Mouse (Mus musculus) heart, adult 2 months (tissue): ENCODE data around the gene Pde4b.

Experiments
- EP300 ChIP-seq: fragments of 200-500 bp; IDR thresholded peaks from 2 replicates; pipeline ENCODE4 v1.6.1; 2011; ENCODE audit warnings: low read depth, low read length, control low read depth; ENCODE audit not compliant: insufficient read depth
- POLR2A ChIP-seq: fragments of 200-500 bp; IDR thresholded peaks from 2 replicates; pipeline ENCODE4 v1.6.1; 2011; ENCODE audit warnings: mild to moderate bottlenecking, low read depth, low read length, control low read depth; ENCODE audit not compliant: insufficient read depth

- TF ChIP-seq POLR2A = no peak
- TF ChIP-seq EP300 = no peak
These were observed 404.3 kb downstream of the Pde4b start for GRCm38 (mm10) chr4:102491468-102492123.
